Mouse (Mus musculus) heart, embryonic 14.5 days (tissue): ENCODE measurements around the gene Vmn1r19. TPM values are rescaled to one million over a fixed set of nuclear protein-coding genes. Genes with fewer than 3 reads are reported as not detected.
"Not testable (repeated sequence)": the region's sequence is repeated elsewhere in the genome, so short reads cannot be mapped to it uniquely, and the experiment has no call there.

Experiments
- ATAC-seq: fragments of 200-750 bp; cut with Nextera tagmentation; 2 replicates; pipeline ENCODE4 v1.8.0; 2017; ENCODE audit warnings: low read depth, moderate TSS enrichment; ENCODE audit not compliant: insufficient number of reproducible peaks, insufficient read depth, low FRiP score
- H3K27ac ChIP-seq, 2 experiments: fragments of 200-500 bp in 1 of 2; fragments of 300-500 bp in 1 of 2; sonication (generic) in 1 of 2; replicated peaks in 1 of 2; 2 replicates each; pipeline ENCODE4 v1.5.1; 2012 to 2014; ENCODE audit warnings: low read depth in 2 of 2, low read length in 2 of 2, control low read depth in 1 of 2, mild to moderate bottlenecking in 1 of 2, mixed read lengths in 1 of 2; ENCODE audit not compliant: control insufficient read depth in 1 of 2, insufficient read depth in 1 of 2
- H3K27me3 ChIP-seq: fragments of 300-500 bp; sonication (generic); 2 replicates; pipeline ENCODE4 v1.6.1; 2014; ENCODE audit warnings: mild to moderate bottlenecking, low read length, control low read depth; ENCODE audit not compliant: control insufficient read depth, insufficient read depth
- H3K36me3 ChIP-seq: fragments of 300-500 bp; sonication (generic); 2 replicates; pipeline ENCODE4 v1.6.1; 2014; ENCODE audit warnings: mild to moderate bottlenecking, control low read depth, low read length, mixed read lengths; ENCODE audit not compliant: control insufficient read depth, insufficient read depth
- H3K4me1 ChIP-seq, 2 experiments: fragments of 200-500 bp in 1 of 2; fragments of 300-500 bp in 1 of 2; sonication (generic) in 1 of 2; 2 replicates each; pipeline ENCODE4 v1.6.1; 2012 to 2014; ENCODE audit warnings: low read length in 2 of 2, control low read depth in 1 of 2, mixed read lengths in 1 of 2; ENCODE audit not compliant: control insufficient read depth in 2 of 2, insufficient read depth in 2 of 2
- H3K4me2 ChIP-seq: fragments of 300-500 bp; sonication (generic); 2 replicates; pipeline ENCODE4 v1.6.1; 2014; ENCODE audit warnings: mild to moderate bottlenecking, low read length
- H3K4me3 ChIP-seq, 2 experiments: fragments of 200-500 bp in 1 of 2; fragments of 300-500 bp in 1 of 2; sonication (generic) in 1 of 2; 2 replicates each; pipeline ENCODE4 v1.5.1; 2012 to 2014; ENCODE audit warnings: low read length in 2 of 2, mild to moderate bottlenecking in 2 of 2, control low read depth in 1 of 2, low read depth in 1 of 2, moderate library complexity in 1 of 2; ENCODE audit not compliant: control insufficient read depth in 1 of 2, insufficient read depth in 1 of 2
- H3K9ac ChIP-seq: fragments of 300-500 bp; sonication (generic); 2 replicates; pipeline ENCODE4 v1.6.1; 2014; ENCODE audit warnings: mild to moderate bottlenecking, low read length
- H3K9me3 ChIP-seq: fragments of 300-500 bp; sonication (generic); 2 replicates; pipeline ENCODE4 v1.6.1; 2016; ENCODE audit warnings: low read length, control low read depth; ENCODE audit not compliant: control insufficient read depth
- WGBS: fragments of 180-500 bp; shearing (Covaris S2); extraction: QIAGEN DNeasy Blood & Tissue Kit; methylation state at CpG from one replicate; pipeline ENCODE4 v1.1.7; 2014; 5-methylcytosine and 5-hydroxymethylcytosine counted together
- polyA plus RNA-seq: library from polyadenylated mRNA; unstranded; fragments of >200 nt; fragmentation: Nextera tagmentation; extraction: Ambion mirVana; gene quantifications from 2 replicates; pipeline ENCODE4 v1.2.1, GENCODE M21; 2014

Gene Vmn1r19
- polyA plus RNA-seq, result not detected in 2 replicates

DNA sequence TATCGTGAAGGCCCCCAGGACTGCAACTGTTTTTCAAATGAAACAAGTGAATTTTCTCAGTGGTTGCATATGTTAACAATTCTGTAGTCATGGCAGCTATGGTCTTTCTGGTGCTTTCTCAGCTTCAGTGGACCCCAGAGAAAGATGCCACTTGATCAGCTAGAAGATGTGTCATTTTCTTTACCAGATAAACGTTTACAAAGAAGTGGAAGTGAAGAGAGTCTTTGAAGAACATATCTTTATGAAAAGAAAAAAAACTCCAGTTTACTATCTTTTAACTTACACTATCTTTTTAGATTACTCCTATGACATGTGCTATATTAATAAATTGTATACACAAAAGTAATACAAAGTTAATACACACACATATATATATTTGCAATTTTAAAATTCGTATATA lies at the start of gene Vmn1r19:
Gene Vmn1r19, plus strand, starts transcription at position 301 of the 400 bp plus-strand sequence.
- ATAC-seq, H3K9me3 ChIP-seq, H3K27ac ChIP-seq, H3K9ac ChIP-seq, H3K27me3 ChIP-seq, H3K4me3 ChIP-seq, H3K36me3 ChIP-seq, H3K4me2 ChIP-seq, H3K4me1 ChIP-seq: not testable (repeated sequence)
- WGBS, result 60% methylated on average over 3 of the region's 3 CpGs

DNA sequence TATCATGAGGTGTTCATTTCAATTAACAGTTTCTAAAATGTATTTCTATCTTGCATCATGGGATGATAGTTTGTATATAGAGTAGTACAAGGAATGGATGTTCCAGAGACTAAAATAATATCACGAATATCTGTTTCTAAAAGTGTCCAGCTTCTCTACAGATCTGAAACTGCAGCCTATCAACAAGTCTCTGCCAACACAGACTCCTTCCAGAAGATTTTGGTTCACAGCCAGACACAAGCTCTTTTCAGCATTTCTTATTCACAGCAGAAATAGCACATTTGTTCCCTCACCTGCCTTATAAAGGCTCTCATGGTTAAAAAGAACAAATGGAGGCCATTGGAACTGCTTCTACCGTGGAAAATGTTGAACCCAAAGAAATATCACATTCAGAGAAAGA lies 46.7 kb upstream of the Vmn1r19 start:
- H3K4me2 ChIP-seq, result no peak overlapping the region
- H3K27me3 ChIP-seq, result no peaks in the 10 kb centered on the region
- WGBS, result 57% methylated on average over 2 of the region's 2 CpGs
- no peaks in the 10 kb centered on the region for H3K9me3 ChIP-seq
- no peak overlapping the region for H3K4me3 ChIP-seq
- H3K9ac ChIP-seq, result no peak overlapping the region
- ATAC-seq, result no peak
- H3K36me3 ChIP-seq, result no peaks in the 10 kb centered on the region
- H3K27ac ChIP-seq, result no peak overlapping the region
- no peaks in the 10 kb centered on the region for H3K4me1 ChIP-seq

DNA sequence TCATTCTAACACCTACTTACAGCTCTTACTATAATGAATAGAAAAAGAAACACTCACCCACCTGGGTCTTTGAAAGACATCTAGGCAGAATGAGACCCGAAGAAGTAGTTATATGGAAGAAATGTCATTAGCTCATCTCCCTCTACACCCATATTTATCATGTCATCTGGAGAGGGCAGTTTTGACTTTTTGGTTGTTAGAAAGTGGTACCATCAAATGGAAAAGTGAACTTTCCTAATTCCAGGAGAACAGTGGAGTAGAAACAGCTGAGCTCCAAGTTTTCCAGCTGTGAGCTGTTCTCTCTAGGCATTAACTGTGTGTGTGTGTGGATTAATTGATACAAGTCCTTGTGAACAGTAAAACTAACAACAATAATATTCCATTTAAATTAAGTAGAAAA lies 40.0 kb upstream of the Vmn1r19 start, which contains the start of gene Vmn1r17:
Gene Vmn1r17, minus strand, starts transcription at position 101 of the 400 bp plus-strand sequence.
- Histone ChIP-seq H3K27me3 (no peaks in the 10 kb centered on the region), H3K4me2 (no peak within 1 kb of the TSS), H3K4me3 (no peak within 1 kb of the TSS), H3K4me1 (no peaks in the 10 kb centered on the region), H3K27ac (no peak within 1 kb of the TSS), H3K9me3 (no peaks in the 10 kb centered on the region), H3K36me3 (no peaks in the 10 kb centered on the region), H3K9ac (no peak within 1 kb of the TSS)
- 81% methylated on average over 1 of the region's 1 CpGs for WGBS
- ATAC-seq, result no peak

DNA sequence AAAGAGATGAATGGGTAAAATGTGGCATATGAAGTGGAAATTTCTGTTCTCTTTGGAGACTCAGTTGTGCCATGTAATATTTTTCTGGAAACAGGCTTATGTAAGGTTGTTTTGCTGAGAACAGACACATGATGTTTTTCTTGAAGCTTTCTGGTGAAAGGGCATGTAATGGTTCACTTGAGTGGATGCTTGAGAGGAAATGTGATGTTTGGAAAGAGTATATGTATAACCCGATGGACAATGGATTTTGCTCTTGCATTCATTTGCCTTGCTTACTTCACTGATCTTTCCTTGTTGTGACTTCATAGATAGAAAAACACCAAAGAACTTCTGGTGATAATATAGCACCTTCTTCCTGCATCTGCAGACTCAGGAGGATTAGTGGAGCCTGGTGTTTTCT lies 37.7 kb upstream of the Vmn1r19 start:
- not testable (repeated sequence) for ATAC-seq, H3K9me3 ChIP-seq, H3K9ac ChIP-seq, H3K27me3 ChIP-seq, H3K4me1 ChIP-seq, H3K36me3 ChIP-seq, H3K4me2 ChIP-seq, H3K4me3 ChIP-seq, H3K27ac ChIP-seq
- 74% methylated on average over 1 of the region's 1 CpGs for WGBS

DNA sequence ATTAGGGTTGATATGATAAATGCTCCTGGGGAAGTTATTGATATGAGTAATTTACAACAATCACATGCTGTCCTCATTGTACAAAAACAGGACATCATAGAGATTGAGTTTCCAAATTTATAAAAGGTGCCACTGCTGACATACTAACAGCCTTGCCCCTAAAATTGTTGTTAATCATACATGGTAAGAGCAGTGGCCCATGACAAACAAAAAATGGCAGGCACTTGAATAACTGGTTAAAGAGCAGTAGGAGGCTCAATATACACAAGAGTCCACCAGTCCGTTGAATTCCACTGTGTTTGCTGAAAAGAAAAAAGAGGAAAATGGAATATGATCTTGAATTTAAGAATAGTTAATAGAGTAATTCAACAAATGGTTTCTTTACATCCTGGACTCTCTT lies 36.1 kb upstream of the Vmn1r19 start:
- H3K36me3 ChIP-seq, result no peaks in the 10 kb centered on the region
- no peak overlapping the region for H3K9ac ChIP-seq
- no peak overlapping the region for H3K4me3 ChIP-seq
- ATAC-seq, result no peak
- no peaks in the 10 kb centered on the region for H3K4me1 ChIP-seq
- H3K4me2 ChIP-seq, result no peak overlapping the region
- 87% methylated on average over 1 of the region's 1 CpGs for WGBS
- no peak overlapping the region for H3K27ac ChIP-seq
- H3K9me3 ChIP-seq, result no peaks in the 10 kb centered on the region
- no peaks in the 10 kb centered on the region for H3K27me3 ChIP-seq

DNA sequence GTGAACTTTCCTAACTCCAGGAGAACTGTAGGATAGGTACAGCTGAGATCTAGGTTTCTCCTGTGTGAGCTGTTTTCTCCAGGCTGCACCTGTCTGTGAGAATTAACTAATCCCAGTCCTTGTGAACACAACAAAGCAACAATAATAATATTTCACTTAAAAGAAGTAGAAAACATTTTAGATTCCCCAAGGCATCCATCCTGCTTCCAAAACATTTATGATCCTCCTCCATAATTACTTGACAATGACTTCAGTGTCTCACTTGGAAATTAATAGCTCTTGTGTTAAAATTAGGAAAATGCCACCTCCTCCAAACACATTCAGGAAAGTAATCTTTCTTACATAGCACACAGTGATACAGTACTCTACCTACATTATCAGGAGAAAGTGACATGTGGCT lies 7.9 kb upstream of the Vmn1r19 start, which contains the start of gene Vmn1r18:
Gene Vmn1r18, minus strand, starts transcription at position 101 of the 400 bp plus-strand sequence.
- no peak for ATAC-seq

DNA sequence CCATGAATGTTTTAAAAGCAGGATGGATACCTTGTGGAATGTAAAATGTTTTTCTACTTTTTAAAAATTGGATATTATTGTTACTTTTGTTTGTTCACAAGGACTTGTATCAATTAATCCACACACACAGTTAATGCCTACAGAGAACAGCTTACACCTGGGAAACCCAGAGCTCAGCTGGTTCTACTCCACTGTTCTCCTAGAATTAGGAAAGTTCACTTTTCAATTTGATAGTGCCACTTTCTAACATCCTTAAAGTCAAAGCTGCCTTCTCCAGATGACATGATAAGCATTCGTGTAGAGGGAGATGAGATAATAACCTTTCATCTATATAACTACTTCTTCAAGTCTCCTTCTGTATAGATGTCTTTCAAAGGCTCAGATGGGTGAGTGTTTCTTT lies 25.1 kb downstream of the Vmn1r19 start, which contains the start of gene Vmn1r20:
Gene Vmn1r20, plus strand, starts transcription at position 301 of the 400 bp plus-strand sequence.
- Histone ChIP-seq H3K36me3 (no peaks in the 10 kb centered on the region), H3K27ac (no peak within 1 kb of the TSS), H3K27me3 (no peaks in the 10 kb centered on the region), H3K9ac (no peak within 1 kb of the TSS), H3K9me3 (no peaks in the 10 kb centered on the region), H3K4me2 (no peak within 1 kb of the TSS), H3K4me3 (no peak within 1 kb of the TSS), H3K4me1 (no peaks in the 10 kb centered on the region)
- ATAC-seq, result no peak
- WGBS, result 41% methylated on average over 1 of the region's 1 CpGs

More for the DNA sequence above, 7.9 kb upstream of the Vmn1r19 start, which contains the start of gene Vmn1r18:
- Histone ChIP-seq H3K4me1 (no peaks in the 10 kb centered on the region), H3K9me3 (no peaks in the 10 kb centered on the region), H3K9ac (no peak within 1 kb of the TSS), H3K36me3 (no peaks in the 10 kb centered on the region), H3K4me2 (no peak within 1 kb of the TSS), H3K27ac (no peak within 1 kb of the TSS), H3K27me3 (no peaks in the 10 kb centered on the region), H3K4me3 (no peak within 1 kb of the TSS)

DNA sequence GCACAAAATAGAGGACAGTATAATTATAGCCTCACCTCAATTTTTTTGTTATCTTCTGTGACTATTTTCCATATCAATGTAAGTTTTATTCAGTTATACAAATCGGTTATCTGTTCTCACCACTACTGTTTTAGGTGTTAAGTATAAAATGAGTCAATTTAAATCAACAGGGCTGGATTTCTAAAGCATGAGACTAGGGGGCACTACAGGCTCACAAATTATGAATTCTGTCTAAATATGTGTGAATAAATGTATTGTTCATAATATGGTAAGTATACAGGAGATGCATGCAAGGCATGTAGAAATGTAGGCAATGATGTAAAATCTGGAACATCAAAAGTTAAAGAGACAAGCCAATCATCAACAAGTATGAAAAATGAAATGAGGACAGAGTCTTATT lies 27.6 kb downstream of the Vmn1r19 start:
- ATAC-seq, result no peak
- no peaks in the 10 kb centered on the region for H3K36me3 ChIP-seq
- no peak overlapping the region for H3K27ac ChIP-seq
- H3K9ac ChIP-seq, result no peak overlapping the region
- no peaks in the 10 kb centered on the region for H3K9me3 ChIP-seq
- 50% methylated on average over 1 of the region's 1 CpGs for WGBS
- no peak overlapping the region for H3K4me2 ChIP-seq
- no peaks in the 10 kb centered on the region for H3K27me3 ChIP-seq
- H3K4me3 ChIP-seq, result no peak overlapping the region
- no peaks in the 10 kb centered on the region for H3K4me1 ChIP-seq
